Mouse (Mus musculus) embryonic facial prominence, embryonic 10.5 days (tissue): ENCODE data around the gene Dicer1. TPM values are rescaled to one million over a fixed set of nuclear protein-coding genes. Genes with fewer than 3 reads are reported as not detected.
A peak's percentile ranks its signal among the peaks of the same experiment; 100 is the strongest.

Experiments
- DNase-seq: peaks from one replicate; pipeline ENCODE4 v3.0.0-alpha.2; 2017; ENCODE audit warnings: low spot score
- H3K27ac ChIP-seq: fragments of 300-500 bp; sonication (generic); replicated peaks from 2 replicates; pipeline ENCODE4 v1.5.1; 2016; ENCODE audit warnings: mild to moderate bottlenecking
- H3K27me3 ChIP-seq: fragments of 300-500 bp; sonication (generic); replicated peaks from 2 replicates; pipeline ENCODE4 v1.6.1; 2016; ENCODE audit warnings: low read depth, mild to moderate bottlenecking; ENCODE audit not compliant: poor library complexity, severe bottlenecking
- H3K36me3 ChIP-seq: fragments of 300-500 bp; sonication (generic); replicated peaks from 2 replicates; pipeline ENCODE4 v1.6.1; 2016; ENCODE audit warnings: mild to moderate bottlenecking, moderate library complexity
- H3K4me1 ChIP-seq: fragments of 300-500 bp; sonication (generic); 2 replicates; pipeline ENCODE4 v1.6.1; 2016
- H3K4me3 ChIP-seq: fragments of 300-500 bp; sonication (generic); 2 replicates; pipeline ENCODE4 v1.5.1; 2016; ENCODE audit warnings: mild to moderate bottlenecking, moderate library complexity
- H3K9me3 ChIP-seq: fragments of 300-500 bp; sonication (generic); 2 replicates; pipeline ENCODE4 v1.6.1; 2016; ENCODE audit warnings: mild to moderate bottlenecking
- WGBS: fragments of 180-500 bp; shearing (Covaris S2); methylation state at CpG from one replicate; pipeline ENCODE4 v1.1.7; 2016; 5-methylcytosine and 5-hydroxymethylcytosine counted together
- polyA plus RNA-seq: library from polyadenylated mRNA; unstranded; fragments of >200 nt; fragmentation: Nextera tagmentation; extraction: Ambion mirVana; gene quantifications from 2 replicates; pipeline ENCODE4 v1.2.1, GENCODE M21; 2016

Gene Dicer1
- polyA plus RNA-seq, result 52.6 and 54.6 TPM in 2 replicates

DNA sequence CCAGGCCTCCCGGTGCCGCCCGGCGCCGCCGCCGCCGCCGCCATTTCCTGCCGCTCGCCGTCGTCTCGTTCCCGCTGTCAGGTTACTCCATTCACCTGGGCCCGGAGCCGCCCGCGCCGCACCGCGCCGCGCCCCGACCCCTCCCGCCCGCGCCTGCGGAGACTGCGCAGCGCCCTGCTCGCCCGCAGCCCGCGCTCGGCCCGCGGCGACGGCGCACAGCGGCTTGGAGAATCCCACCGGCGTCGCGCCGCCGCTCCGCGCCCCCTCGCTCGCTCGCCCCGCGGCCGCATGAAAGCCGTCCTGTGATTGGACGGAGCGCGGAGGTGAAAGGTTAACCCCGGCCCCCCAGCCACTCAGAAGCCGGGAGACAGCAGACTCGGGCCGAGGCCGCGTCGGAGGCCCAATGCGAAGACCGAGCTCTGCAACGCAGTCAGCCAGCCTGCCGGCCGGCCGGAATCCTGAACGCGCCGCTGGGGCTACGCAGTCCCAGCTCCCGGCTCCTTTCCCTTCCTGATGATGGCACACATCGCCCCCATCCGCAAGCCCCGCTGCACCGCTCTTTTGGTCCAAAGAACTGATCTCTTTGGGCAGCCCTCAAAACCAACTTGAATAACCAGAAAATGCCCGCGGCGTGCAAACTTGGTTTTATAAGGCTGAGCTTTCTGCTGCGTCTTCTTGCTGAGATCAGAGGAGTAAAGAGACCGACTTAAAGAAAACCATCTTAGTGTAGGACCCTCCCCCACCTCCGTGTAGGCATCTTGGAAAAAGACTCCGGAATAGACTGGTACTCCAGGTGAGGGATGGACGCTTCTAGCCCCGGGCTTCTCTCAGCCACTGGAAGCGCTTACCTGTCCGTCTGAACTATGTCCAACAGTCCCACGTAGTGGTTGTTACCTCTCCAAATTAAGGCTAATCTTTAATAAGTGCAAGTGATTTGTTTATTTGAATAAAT, at the start of gene Dicer1:
TSS of gene Dicer1 (minus strand) at position 139 of the 952 bp plus-strand sequence.
- under 1% methylated on average over 94 of the region's 94 CpGs for WGBS
- H3K9me3 ChIP-seq, result no peaks in the 10 kb centered on the region
- H3K27ac ChIP-seq, result peak within 1 kb of the TSS; percentile 99
- peak within 1 kb of the TSS; percentile 98 for H3K4me3 ChIP-seq
- DNase-seq, result peak; percentile 98
- no peaks in the 10 kb centered on the region for H3K27me3 ChIP-seq
- H3K36me3 ChIP-seq, result peaks cover 15% of the 10 kb centered on the region
- peaks cover 43% of the 10 kb centered on the region for H3K4me1 ChIP-seq

DNA sequence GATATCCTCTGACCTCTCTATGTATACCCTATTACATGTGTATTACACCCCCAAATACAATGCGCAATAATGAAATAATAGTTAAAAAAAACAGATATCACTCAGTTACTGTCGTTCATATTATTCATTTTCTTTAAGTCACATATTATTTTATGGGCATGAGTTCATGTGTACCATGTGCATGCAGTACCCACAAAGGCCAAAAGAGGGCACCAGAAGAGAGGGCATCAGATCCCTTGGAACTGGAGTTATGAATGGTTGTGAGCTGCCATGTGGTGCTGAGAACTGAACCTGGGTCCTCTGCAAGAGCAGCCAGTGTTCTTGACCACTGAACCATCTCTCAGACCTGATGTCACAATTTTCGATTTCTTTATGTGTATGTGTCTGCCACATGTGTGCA, 47.6 kb upstream of the Dicer1 start:
- DNase-seq, result no peak
- Histone ChIP-seq H3K4me3 (no peak overlapping the region), H3K27me3 (no peaks in the 10 kb centered on the region), H3K9me3 (peaks cover 19% of the 10 kb centered on the region), H3K36me3 (peaks cover 42% of the 10 kb centered on the region), H3K4me1 (peaks cover 35% of the 10 kb centered on the region), H3K27ac (no peak overlapping the region)
- 92% methylated on average over 3 of the region's 3 CpGs for WGBS

- Histone ChIP-seq H3K36me3 (peaks cover 44% of the 10 kb centered on the region), H3K27ac (no peak overlapping the region), H3K9me3 (peaks cover 19% of the 10 kb centered on the region), H3K4me3 (no peak overlapping the region), H3K27me3 (no peaks in the 10 kb centered on the region), H3K4me1 (peaks cover 42% of the 10 kb centered on the region)
- DNase-seq, result no peak
- WGBS, result 89% methylated on average over 6 of the region's 6 CpGs
These were observed 46.2 kb upstream of the Dicer1 start for GRCm38 (mm10) chr12:104797905-104798304.

GRCm38 (mm10) chr12:104796635-104797378, 45.1 kb upstream of the Dicer1 start:
- 89% methylated on average over 11 of the region's 11 CpGs for WGBS
- Histone ChIP-seq H3K36me3 (peaks cover 46% of the 10 kb centered on the region), H3K27me3 (no peaks in the 10 kb centered on the region), H3K27ac (no peak overlapping the region), H3K4me1 (peaks cover 32% of the 10 kb centered on the region), H3K4me3 (no peak overlapping the region), H3K9me3 (peaks cover 19% of the 10 kb centered on the region)
- no peak for DNase-seq

DNA sequence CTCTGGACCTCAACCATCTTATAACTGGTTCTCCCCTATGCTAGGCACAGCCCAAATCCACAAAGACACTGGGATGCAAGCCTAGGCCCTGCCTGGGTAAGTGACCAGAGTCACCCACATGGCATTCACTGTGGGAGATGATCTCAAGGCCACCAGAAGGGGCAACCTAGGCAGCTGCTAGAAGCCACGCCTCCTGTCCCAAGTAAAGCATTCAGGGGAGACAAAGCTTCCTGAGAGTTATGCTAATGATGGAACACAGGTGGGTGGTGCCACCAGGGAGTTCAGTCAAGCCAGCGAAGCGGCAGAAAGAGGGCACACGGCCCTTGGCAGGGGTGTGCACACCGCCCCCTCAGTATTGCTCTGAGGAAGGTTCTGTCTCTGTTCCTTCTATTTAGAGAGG, 43.2 kb upstream of the Dicer1 start:
- peaks cover 18% of the 10 kb centered on the region for H3K9me3 ChIP-seq
- 48% methylated on average over 5 of the region's 5 CpGs for WGBS
- H3K36me3 ChIP-seq, result peaks cover 41% of the 10 kb centered on the region

DNA sequence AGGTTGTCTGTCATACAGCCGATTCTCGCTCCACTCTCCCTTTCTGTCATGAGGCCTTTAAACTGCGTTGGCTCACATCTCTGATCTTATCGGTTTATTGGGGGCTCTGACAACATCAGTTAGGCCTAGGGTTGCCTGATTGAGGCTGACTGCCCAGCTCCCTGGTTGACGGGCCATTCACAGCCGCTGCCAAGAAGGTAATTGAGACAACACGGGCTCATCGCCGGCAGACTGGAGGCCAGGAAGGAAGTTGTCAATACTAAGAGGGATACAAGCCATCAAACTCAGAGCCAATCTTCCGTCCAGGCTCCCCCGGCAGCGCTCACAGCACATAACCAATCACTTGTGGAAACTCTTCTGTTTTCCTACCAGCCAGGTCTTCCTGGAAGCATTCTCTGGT, 41.7 kb upstream of the Dicer1 start:
- Histone ChIP-seq H3K27ac (no peak overlapping the region), H3K36me3 (peaks cover 36% of the 10 kb centered on the region), H3K4me3 (no peak overlapping the region), H3K9me3 (peaks cover 6% of the 10 kb centered on the region), H3K27me3 (no peaks in the 10 kb centered on the region), H3K4me1 (peaks cover 24% of the 10 kb centered on the region)
- WGBS, result 57% methylated on average over 12 of the region's 12 CpGs
- peak; percentile 53 for DNase-seq

More for the DNA sequence above, 43.2 kb upstream of the Dicer1 start:
- no peak for DNase-seq
- peaks cover 24% of the 10 kb centered on the region for H3K4me1 ChIP-seq
- H3K4me3 ChIP-seq, result no peak overlapping the region
- H3K27me3 ChIP-seq, result no peaks in the 10 kb centered on the region
- no peak overlapping the region for H3K27ac ChIP-seq

DNA sequence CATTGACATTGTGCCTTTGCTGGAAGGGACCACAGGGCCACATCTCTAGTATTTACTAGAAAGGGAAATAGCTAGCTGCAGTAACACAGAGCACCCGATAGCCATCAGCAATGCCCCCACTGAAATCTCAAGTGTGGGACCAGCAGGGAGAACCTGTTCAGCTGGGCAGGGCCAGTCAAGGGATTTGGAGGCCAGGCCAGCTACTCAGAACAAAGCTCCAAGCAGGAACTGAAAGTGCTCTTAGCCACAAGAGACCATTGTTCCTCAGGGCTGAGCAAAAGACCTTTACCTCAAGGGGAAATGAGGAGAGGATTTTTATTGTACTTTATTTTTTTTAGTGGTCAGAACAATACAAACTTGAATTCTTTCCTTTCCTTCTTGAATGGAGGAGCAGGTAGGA, 25.9 kb upstream of the Dicer1 start:
- DNase-seq, result no peak
- Histone ChIP-seq H3K4me3 (no peak overlapping the region), H3K27me3 (no peaks in the 10 kb centered on the region), H3K4me1 (peaks cover 11% of the 10 kb centered on the region), H3K9me3 (no peaks in the 10 kb centered on the region), H3K27ac (no peak overlapping the region), H3K36me3 (peaks cover 51% of the 10 kb centered on the region)
- WGBS, result 87% methylated on average over 1 of the region's 1 CpGs

GRCm38 (mm10) chr12:104771941-104772340, 20.2 kb upstream of the Dicer1 start:
- H3K27me3 ChIP-seq, result no peaks in the 10 kb centered on the region
- H3K27ac ChIP-seq, result no peak overlapping the region
- H3K4me1 ChIP-seq, result peaks cover 22% of the 10 kb centered on the region; the same call in 1 of the 2 replicates
- no peak overlapping the region for H3K4me3 ChIP-seq
- no peak for DNase-seq
- 78% methylated on average over 2 of the region's 2 CpGs for WGBS
- peaks cover 10% of the 10 kb centered on the region for H3K36me3 ChIP-seq
- no peaks in the 10 kb centered on the region for H3K9me3 ChIP-seq

- Histone ChIP-seq H3K4me1 (peaks cover 22% of the 10 kb centered on the region; the same call in 1 of the 2 replicates), H3K36me3 (no peaks in the 10 kb centered on the region), H3K4me3 (no peak overlapping the region), H3K27ac (no peak overlapping the region), H3K9me3 (no peaks in the 10 kb centered on the region), H3K27me3 (no peaks in the 10 kb centered on the region)
- 80% methylated on average over 10 of the region's 10 CpGs for WGBS
- DNase-seq, result no peak
These were observed 17.5 kb upstream of the Dicer1 start for GRCm38 (mm10) chr12:104769201-104769785.

- Histone ChIP-seq H3K4me3 (no peak overlapping the region), H3K4me1 (peaks cover 25% of the 10 kb centered on the region), H3K27me3 (no peaks in the 10 kb centered on the region), H3K36me3 (no peaks in the 10 kb centered on the region), H3K9me3 (no peaks in the 10 kb centered on the region), H3K27ac (no peak overlapping the region)
- 84% methylated on average over 4 of the region's 4 CpGs for WGBS
- DNase-seq, result no peak
These were observed 15.4 kb upstream of the Dicer1 start for GRCm38 (mm10) chr12:104767183-104767582.

- 88% methylated on average over 7 of the region's 7 CpGs for WGBS
- Histone ChIP-seq H3K4me3 (no peak overlapping the region), H3K9me3 (no peaks in the 10 kb centered on the region), H3K36me3 (no peaks in the 10 kb centered on the region), H3K27ac (no peak overlapping the region), H3K4me1 (peaks cover 25% of the 10 kb centered on the region), H3K27me3 (no peaks in the 10 kb centered on the region)
- no peak for DNase-seq
These were observed 14.0 kb upstream of the Dicer1 start for GRCm38 (mm10) chr12:104765761-104766160.

DNA sequence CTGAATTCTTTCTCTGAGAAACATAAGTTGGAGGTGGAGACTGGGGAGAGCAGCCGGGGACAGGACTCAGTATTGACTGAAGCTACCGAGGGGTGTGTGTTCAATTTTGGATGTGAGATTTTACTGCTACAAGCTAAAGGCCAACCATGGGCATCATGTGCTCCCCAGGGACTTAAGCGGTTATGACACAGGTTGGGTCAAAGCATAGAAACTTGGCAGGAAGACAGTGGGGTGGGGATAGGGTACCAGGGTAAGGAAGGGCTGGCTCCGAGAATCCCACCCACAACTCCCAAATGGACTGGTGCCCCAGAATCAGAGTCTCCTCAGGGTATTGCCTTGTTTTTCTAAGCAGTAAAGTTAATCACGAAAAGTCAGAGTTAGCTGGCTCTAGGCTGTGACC, 13.4 kb upstream of the Dicer1 start:
- WGBS, result 87% methylated on average over 5 of the region's 5 CpGs
- H3K9me3 ChIP-seq, result no peaks in the 10 kb centered on the region
- H3K4me1 ChIP-seq, result peaks cover 25% of the 10 kb centered on the region
- no peak overlapping the region for H3K27ac ChIP-seq
- DNase-seq, result no peak
- no peaks in the 10 kb centered on the region for H3K27me3 ChIP-seq
- H3K36me3 ChIP-seq, result no peaks in the 10 kb centered on the region
- no peak overlapping the region for H3K4me3 ChIP-seq
